Mouse (Mus musculus): Measurements from ENCODE around the gene Ubald2.
"Not testable (repeated sequence)": the region's sequence is repeated elsewhere in the genome, so short reads cannot be mapped to it uniquely, and the experiment has no call there.

Gene Ubald2

DNA sequence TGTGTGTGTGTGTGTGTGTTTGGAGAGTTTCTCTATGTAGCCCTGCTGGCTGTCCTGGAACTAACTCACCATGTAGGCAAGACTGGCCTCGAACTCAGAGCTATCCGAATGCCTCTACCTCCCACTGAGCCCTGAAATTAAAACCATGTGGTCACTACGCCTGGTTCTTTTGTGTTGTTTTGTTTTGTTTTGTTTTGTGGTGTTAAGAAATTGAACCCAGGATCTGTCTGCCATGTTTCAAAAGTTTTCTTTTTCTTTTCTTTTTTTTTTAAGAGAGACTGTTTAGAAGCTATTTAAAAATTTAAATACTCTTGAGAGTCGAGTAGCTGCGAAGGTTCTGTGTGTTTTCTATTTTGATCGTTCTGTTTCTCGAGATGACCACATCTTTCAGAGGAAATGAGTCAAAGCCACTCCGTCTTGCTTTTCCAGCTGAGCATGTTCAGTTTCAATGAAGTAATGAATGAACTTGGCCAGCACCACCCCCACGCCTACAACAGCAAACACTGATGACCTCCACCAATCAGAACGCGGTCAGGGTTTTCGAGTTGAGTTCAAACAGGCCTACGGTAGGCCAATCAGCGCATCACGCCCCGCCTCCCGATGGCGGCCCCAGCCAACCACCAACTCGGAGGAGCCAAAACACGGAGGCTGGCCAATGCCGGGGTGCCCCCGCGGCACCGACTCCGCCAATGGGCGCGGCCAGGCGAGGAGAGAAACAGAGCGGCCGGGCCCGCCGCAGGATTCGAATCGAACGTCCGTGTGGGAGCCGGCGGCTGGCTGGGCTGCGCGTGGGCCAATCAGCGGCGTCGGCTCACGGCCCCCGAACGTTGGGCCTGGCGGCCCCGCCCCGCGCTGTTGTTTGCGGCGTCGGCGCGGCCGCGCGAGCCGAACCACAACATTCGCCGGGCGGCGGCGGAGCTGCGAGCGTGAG, at the start of gene Ubald2:
TSS of gene Ubald2 (plus strand) at position 739 of the 931 bp plus-strand sequence.
- DNase-seq (ENCODE audit: low read depth, low spot score): peak; percentile 100

DNA sequence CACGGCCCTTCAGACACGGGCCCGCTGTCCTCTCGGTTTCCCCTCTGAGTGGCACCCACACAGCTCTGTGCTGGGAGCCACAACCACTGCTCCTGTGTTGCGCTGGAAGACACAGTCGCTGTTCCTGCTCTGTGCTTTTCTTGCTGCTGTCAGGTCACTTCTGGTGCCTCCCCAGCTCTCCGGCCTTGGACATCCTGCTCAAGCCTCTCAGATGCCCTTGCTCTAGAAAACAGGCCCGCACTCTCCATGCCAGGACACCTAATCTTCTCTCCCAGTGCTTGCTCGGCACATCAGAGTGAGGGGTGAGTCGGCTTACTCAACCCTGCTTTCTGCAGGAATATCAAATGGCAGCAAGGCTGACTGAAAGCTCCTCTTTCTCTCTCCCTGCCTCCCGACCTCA, 49.7 kb upstream of the Ubald2 start:
- DNase-seq (ENCODE audit: low read depth, low spot score): peak; percentile 23

DNA sequence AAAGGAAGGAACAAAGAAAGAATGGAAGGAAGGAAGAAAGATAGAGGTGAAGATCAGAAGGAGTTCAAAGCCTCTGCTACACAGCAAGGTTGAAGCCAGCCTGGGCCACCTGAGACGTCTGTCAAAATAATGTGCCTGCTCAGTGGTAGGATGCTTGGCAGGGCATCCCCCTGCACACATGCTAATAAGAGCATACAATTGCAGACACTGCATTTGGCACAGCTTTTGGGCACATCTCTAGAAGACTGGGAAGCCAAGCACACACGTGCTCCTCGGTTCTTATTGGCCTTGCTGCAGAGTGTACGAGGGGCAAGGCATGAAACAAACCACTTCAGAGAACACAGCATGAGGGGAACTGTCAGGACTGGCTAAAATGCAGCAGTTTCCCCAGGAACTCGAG, 47.9 kb upstream of the Ubald2 start:
- DNase-seq (ENCODE audit: low read depth, low spot score): no peak

DNA sequence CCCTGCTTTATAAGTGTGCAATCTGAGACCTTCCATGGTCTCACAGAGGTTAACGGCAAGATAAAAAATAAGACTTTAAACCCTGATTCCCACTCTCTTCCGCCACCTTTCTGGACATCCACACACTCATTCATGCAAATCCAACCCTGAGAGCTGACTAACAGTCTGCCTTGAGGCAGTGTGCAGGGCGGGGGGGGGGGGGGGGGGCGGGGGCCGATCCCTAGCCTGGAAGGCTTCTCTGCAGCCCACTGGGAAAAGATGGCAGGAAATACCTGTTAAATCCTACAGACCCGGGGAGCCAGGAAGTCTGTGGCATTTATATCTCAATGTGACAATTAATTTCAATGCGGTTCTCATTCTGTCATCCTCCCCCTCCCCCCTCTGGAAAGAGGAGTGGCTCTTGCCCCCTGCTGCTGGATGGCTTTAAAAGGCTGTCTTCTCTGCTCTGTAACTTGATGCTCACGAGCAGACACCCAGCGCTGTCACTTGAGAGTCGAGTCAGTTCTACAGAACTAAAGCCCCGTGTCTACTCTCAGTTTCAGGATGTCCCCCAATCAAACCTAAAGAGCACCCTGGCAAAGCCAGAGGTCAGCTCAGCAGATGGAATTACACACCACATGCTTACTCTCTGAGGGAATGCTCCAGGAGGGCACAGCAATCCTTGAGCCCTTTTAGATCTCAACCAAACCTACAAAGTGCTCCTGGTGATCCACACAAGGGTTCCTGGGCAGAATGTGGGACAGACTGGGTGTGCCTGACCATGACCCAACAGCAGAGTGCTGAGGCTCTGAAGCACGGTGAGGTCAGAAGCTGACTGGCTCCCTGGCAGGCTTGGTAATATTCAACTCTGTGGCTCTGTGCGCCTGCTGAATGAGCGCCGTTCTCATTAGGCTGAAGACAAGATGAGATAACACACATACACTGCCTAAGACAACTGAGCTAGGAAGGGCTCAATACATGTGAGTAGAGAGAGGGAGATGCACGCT, 46.5 kb upstream of the Ubald2 start:
- peak; percentile 90 for DNase-seq (ENCODE audit: low read depth, low spot score)

DNA sequence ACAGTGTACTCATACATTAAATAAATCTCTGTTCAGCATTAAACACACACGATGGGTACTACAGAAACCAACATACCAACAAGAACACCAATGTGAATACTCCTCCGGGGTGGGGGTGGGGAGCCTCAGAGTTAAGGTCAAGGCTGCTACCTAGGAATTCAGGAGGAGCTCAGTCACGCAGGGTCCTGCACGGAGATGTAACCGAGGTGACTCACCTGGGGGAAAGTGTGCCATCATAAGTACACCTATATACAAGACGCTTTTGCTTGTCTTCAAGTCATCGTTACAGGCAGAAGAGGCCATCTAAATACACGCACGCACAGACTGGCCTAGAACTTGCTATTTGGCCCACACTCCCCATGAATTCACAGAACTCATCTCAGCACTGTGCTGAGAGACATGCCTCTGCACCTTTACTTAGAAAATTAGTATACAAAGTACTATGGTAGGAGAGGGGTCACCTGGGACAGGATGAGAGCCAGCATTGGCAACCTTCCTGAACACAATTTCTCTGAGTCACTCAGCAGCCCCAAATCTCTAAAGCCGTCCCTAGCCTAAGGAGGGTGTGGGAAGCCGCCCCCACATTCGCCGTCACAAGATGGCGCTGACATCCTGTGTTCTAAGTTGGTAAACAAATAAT, 44.9 kb upstream of the Ubald2 start:
- no peak for DNase-seq (ENCODE audit: low read depth, low spot score)

DNA sequence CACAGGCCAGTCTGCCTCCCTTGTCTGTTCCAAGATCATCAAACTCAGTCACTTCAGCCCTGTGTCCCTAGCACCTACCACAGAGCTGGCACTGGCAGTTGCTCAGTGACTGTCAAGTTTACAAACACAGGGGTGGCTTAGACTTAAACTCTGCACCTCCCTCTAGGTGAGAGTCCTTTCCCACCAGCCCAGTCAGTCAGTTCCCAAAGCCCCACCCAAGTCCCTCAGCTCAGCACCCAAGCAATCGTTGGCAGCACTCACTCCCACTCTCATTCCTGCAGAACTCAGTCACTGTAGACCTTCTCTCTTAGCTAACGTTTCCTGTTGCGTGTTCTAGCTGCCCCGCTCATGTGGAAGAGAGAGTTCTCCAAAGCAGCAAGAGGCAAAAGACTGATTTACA, 39.1 kb upstream of the Ubald2 start:
- DNase-seq (ENCODE audit: low read depth, low spot score): no peak

DNA sequence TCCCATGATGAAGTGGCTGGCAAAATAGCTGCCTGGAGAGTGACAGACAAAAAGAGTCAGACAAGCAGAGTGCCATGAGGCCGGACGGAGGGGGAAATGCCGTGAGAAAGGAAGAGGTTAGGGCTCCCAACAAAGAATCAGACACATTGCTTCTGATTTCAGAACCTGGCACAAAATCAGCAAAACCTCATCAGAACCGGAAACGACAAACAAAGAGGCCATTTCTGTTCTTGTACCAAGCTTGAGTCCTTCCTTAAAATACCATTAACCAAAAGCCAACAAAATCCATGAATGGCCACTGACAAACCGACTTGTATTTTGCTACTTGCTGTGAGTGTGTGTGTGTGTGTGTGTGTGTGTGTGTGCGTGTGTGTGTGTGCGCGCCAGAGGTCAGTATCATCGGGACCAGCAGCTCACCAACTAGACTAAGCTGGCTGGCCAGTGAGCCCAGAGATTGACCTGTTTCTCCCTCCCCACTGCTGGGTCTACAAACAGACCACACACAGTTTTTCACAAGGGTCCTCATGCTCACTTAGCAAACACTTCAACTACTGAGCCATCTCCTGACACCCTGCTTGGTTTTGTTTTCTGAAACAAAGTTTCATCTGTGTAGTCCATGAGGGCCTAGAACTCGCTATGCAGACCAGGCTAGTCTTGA, 37.5 kb upstream of the Ubald2 start:
- DNase-seq (ENCODE audit: low read depth, low spot score): no peak

DNA sequence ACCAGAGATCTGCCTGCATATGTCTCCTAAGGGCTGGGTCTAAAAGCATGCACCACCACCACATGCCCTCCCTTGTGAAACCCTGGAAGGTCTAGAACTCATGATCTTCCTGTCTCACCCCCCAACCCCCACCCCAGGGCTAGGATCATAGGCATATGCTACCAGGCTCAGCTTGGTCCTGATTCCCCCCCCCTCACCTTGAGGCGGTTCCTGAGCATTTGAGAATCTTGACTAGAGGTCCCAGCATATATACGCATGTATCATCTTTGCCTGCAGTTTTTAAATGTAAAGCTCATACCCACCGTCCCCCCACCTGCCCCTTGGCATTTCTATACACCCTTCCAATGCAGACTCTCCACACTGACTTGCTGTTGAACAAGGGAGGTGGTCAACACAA, 37.0 kb upstream of the Ubald2 start:
- DNase-seq (ENCODE audit: low read depth, low spot score): no peak

DNA sequence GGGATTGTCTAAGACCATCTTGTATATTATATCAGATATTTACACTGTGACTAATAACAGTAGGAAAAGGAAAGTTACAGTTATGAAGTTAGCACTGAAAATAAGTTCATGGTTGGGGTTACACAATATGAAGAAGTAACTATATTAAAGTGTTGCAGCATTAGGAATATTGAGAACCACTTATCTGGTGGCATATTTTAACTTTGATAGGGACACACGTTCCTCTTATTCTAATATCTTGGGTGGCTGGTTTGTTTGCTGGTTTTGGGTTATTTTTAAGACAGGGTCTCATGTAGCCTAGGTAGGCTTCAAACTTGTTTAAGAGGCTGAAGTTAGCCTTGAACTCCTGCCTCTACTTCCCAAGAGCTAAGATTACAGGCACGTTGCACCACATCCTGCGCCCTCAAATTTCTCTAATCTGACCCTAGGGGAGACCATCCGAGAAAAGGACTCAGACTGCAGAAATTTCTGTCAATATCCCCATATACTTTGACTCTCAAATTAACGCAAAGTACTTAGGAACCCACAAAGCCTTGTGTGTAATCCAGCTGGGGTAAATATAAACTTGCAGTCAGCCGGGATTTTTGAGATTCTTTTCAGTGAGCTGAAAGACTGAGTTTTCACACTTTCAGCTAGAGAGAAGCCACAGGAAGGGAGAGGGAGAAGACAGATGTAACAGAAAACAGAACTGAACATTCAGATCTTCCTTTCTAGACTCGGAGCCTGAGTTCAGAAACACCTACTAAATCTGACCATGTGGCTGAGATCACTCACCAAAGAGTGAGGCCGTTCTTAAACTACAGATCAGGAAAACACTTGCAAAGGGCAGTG, 36.2 kb upstream of the Ubald2 start:
- no peak for DNase-seq (ENCODE audit: low read depth, low spot score)

DNA sequence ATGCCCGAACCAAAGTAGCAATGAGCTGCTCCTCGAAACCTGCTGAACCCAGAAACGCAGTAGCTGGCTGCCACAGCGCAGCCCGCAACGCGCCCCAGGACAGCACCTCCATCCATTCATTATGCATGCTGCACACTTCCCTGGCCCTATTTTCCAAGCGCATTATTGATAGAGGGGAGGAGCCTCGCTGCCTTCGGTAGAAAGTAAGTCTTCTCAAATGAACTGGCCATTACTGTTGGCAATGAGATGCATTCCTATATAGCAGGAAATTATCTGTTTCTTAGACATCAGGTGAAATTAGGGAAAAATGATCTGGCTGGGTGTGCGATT, 35.6 kb upstream of the Ubald2 start:
- DNase-seq (ENCODE audit: low read depth, low spot score): no peak

DNA sequence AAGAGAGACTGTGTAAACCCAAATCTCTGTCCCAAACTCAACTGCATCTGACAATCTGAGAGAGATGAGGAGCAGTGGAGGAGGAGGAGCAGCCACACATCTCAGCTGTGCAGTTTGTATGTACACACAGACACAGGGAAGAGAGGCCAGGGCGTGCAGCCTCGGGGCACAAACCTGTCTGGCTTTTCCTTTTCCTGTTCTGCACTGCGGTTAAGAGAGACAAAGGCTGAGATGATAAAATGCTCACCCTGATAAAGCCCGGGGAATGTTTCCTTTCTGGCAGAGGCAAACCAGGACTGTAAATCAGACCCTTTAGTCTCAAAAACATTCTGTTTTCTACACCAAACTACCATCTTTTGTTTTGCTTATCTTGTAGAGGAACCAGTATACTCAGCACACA, 33.3 kb upstream of the Ubald2 start:
- no peak for DNase-seq (ENCODE audit: low read depth, low spot score)

DNA sequence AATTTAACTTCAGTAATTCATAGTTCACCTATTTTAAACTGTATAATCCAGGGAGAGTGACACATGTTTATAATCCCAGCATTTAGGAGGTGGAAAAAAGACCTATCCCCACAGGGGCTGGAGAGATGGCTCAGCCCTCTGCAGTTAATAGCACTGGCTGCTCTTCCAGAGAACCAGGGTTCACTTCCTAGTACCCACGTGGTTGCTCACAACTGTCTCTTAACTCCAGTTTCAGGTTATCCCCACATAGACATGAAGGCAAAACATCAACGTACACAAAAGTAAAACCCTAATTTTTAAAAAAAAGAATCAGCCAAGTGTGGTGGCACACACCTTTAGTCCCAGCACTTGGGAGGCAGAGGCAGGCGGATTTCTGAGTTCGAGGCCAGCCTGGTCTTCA, 28.3 kb upstream of the Ubald2 start:
- DNase-seq (ENCODE audit: low read depth, low spot score): no peak

DNA sequence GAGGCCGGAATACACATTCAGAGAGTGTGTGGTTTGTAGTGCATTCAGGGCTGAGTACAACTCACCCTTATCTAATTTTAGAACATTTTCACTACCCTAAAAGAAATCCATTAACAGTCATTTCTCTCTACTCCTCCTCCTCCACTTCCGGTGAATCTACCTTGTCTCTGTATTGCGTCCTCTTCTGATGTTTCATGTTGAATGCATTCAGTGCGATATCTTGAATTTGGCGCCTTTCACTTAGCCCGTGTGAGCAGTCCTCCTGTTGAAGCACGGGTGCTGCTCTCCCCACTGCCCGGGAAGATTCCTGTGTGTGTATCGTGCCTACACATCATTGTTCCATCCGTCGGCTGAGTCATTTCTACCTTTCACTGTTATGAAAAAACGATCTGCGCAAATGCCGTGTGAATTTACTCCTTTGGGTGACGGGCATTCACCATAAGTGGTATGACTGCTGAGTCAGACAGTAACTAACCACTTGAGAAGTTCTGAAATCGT, 27.6 kb upstream of the Ubald2 start:
- no peak for DNase-seq (ENCODE audit: low read depth, low spot score)

DNA sequence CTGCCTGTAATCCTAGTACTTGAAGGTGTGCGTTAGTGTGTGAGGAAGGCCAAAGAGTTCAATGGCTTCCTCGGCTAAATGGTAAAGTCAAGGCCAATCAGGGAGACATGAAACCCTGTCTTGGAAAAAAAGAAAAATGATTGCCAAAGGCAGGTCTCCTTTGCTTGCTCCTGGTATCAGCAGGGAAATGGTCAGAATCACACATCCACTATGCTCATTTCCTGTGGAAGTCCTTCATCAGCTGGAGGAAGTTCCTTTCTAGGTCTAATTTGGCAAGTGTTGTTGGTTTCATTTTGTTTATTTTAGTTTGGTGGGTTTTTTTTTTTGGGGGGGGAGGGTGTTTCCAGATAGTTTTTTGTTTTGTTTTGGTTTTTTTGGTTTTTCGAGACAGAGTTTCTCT, 24.9 kb upstream of the Ubald2 start:
- no peak for DNase-seq (ENCODE audit: low read depth, low spot score)

DNA sequence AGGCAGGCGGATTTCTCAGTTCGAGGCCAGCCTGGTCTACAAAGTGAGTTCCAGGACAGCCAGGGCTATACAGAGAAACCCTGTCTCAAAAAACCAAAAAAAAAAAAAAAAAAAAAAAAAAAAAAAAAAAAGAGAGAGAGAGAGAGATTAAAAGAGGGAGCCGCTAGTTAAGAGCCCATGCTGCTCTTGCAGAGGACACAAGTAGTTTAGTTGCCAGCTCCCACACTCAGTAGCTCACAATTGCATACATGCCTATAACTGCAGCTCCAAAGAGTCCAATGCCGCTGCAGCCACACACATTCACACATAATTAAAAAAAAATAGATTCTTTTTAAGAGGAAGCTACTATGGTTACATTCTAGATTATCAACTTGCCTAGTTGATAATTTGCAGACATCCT, 23.5 kb upstream of the Ubald2 start:
- DNase-seq (ENCODE audit: low read depth, low spot score): not testable (repeated sequence)

DNA sequence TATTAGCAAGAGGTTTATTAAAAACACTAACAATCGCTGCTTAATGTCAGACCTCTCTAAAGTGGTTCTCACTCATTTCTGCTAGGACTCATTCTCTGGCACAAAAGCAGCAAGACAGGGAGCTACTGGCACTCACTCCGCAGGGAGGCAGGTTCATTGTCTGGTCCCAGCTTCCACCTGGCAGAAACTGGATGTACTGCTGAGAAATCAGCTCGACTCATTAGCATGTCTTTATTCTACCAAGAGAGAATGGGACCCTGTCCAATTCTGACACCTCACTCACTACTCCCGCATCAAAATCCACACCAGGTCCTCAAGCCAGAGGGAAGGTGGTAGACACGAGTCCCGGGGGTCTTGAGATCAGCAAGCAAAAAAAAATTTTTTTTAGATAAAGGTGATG, 22.3 kb upstream of the Ubald2 start:
- DNase-seq (ENCODE audit: low read depth, low spot score): peak; percentile 61

DNA sequence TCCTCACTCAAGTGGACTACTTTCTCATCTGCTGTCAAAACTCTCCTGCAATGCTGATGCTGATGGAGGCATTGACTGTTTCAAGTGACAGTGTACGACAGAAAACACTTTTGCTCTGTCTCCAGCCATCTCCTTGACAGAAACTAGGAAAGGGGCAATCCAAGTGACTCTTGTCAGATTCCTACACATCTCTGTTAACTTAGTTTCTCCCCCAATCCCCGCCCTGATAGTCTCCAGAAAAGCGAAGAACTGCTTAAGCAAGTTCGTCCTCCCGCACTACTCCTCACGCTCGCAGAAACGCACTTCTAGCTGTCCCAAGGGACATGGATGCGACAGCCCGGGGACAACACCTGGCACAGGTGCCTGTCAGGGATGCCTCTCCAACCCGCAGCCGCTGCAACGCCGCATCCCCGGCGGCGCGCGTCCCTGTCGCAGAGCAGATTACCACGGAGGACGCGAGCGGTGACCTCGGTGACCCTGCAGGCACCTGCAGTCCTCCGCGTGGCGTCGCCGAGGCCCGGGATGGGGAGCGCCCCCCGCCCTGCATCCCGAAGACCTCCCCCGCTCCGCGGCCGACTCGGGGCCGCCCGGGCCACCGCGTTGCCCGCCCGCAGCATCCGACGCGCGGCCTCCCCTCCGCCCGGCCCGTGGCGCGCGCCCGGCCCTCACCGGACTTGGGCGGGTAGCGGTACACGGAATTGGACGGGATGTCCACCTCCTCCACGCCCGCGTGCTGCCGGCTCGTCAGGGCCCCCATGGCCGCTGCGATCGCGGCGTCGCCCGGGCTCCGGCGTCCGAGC, 21.7 kb upstream of the Ubald2 start:
- no peak for DNase-seq (ENCODE audit: low read depth, low spot score)

DNA sequence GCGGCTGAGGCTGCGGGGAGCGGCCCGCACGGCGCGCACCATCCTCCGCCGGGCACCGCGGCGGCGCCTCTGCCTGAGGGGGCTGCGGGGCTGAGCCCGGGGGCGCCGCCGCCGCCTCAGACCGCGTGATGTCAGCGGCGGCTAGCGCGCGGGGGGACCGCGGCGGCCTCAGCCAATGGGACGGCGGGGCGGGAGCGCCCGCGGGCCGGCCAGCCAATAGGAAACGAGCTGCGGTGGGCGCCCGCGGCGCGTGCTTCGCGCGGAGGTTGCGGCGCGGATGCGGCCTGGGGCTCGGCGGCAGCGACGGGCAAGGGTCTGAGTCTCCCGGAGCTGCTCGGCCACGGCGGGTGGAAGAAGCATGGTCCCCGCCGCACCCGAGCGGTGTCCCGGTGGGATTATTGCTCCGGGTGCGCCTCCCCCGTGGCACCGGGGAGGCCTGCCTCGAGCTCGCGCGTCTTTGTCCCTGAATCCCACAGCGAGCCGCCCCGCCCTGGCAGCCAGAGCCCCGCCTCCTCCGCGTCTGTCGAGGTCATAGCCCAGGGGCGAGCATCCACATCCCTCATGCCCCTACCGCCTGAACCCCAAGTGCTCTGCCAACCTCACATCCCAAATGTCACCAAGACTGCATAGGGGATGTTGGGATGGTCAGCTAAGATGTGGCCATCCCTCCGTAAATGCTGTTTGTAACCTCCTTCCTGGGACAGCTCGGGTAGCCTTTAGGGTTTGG, 20.8 kb upstream of the Ubald2 start, which contains the start of gene Rnf157:
TSS of gene Rnf157 (minus strand) at position 129 of the 727 bp plus-strand sequence.
- peak; percentile 88 for DNase-seq (ENCODE audit: low read depth, low spot score)

DNA sequence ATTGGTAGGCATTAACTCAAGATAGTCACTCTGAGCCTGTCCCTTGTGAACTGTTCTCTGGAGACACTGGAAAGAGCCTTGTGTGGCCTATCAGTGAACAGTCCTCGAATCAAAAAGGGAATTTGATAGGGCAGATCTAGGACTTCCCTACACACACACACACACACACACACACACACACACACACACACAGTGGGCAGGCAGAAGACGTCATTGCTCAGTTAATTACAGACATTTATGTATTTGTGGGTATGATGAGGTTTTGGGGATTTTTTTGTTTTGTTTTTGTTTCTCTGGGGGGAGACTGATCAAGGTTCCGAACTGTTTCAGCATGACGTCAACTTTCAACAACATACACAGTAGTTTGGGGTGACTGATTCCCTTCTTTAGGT, 20.3 kb upstream of the Ubald2 start:
- no peak for DNase-seq (ENCODE audit: low read depth, low spot score)
